Mouse (Mus musculus): ENCODE data around the gene Lrrc7. TPM values are rescaled to one million over a fixed set of nuclear protein-coding genes. Genes with fewer than 3 reads are reported as not detected.

Gene Lrrc7
- not detected for total RNA-seq (2021)
- long read RNA-seq, experiment 1, result 0 reads
- long read RNA-seq, experiment 2, result 0 reads

DNA sequence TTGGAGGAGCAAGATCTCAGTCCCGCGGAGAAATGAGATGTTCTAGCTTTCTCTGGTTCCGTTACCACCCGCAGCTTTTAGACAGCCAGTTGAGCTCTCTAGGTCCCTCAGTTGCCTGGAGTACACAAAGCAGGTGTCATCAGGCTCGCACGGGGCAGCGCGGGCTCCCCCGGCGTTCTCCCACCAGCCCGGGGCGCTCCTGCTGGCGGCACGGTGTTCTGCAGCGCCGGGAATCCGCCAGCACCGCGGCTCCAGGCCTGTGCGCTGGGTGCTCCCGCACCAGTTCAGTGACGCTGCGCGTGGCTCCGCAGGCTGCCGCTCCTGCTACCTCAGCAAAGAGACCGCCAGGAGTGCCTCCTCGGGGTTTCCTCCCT, at the start of gene Lrrc7:
Gene Lrrc7 (minus strand): TSS at position 235 of the 374 bp plus-strand sequence.
- DNase-seq (ENCODE audit: low spot score), result no peak

DNA sequence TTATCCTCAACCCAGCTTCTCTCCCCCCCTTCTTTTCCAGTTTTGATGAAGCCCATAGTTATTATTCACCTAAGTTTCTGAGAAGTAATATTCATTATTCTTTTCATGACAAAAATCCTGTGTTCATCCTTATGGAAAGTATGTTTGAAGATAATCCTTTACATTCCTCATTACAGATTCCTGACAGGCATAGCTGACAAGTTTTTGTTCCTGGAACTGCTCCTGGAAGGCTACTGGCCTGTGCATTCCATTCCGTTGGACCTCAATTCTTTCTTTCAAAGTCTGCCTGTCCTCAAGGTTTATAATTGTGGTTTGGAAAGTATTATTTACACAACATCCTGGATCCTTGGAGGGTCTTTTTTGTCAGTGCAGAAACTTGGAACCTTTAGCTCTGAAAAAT, 45.0 kb upstream of the Lrrc7 start:
- DNase-seq (ENCODE audit: low spot score), result no peak

DNA sequence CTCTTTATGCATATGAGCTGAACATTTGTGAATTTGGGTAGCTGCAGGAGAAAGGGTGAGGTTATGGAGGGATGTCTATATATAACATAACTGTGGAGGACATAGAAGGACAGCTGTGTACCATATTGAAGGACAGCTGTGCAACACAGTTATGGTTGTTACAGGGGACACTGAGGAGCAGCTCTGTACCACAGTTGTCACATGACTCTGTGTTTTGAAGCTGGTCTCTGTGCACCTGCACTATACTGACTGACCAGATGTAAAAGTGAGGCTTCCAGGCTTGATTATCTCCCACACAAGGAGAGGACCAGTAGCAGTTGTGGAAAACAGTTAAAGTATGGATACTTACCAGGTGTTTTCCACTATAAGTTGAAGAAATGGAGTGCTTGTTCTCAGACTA, 43.3 kb upstream of the Lrrc7 start:
- DNase-seq (ENCODE audit: low spot score), result no peak

DNA sequence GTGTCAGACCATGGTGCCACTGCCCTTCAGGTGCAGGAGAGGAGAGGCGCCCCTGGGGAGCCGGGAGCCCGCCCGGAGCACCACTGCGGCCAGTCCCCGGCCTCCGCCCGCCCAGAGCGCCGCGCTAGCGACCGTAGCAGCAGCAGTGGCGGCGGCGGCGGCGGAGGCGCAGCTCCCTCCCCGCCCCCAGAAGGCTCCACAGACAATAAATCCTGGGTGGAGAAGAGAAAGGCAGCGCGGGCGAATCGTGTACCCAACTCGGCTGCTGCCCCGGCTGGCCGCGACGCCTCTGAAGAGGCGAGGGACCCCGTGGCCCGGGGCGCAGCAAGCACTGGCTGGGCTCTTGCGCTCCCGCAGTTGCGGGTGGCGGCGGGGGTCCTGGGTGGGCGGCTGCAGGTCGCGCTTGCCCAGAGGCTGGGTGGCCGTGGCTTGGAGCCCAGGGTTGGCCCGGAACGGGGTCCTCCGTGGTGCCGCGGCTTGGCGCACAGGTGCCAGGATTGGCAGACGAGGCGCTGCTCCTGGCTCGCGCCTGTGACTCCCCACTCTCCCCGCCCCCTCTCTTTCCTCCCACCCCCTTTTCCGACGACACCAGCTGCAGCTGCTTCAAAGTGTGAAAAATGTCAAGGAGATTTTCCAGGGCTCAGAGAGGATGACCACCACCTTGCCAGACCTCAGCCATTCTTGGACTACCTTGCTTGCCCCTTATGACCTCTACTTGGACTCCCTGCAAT, 600 bp downstream of the Lrrc7 start:
- DNase-seq (ENCODE audit: low spot score), result no peak

DNA sequence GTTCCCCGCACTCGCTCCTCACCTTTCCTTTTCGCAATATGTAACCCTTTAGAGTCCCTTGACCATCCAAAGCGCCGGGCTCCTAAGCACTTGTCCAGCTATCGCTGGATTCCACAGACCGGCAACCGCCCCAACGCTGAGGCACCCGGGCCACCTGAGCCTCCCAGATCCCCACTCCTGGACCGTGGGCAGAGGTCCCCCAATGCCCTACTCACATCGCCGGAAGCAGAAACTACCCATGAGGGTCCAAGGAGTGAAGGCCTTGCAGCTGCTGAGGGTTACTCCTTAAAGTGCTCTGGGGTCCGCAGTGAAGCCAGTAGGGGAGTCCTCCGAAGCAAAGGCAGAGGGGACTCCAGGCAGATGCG, 1.1 kb downstream of the Lrrc7 start:
- no peak for DNase-seq (ENCODE audit: low spot score)

DNA sequence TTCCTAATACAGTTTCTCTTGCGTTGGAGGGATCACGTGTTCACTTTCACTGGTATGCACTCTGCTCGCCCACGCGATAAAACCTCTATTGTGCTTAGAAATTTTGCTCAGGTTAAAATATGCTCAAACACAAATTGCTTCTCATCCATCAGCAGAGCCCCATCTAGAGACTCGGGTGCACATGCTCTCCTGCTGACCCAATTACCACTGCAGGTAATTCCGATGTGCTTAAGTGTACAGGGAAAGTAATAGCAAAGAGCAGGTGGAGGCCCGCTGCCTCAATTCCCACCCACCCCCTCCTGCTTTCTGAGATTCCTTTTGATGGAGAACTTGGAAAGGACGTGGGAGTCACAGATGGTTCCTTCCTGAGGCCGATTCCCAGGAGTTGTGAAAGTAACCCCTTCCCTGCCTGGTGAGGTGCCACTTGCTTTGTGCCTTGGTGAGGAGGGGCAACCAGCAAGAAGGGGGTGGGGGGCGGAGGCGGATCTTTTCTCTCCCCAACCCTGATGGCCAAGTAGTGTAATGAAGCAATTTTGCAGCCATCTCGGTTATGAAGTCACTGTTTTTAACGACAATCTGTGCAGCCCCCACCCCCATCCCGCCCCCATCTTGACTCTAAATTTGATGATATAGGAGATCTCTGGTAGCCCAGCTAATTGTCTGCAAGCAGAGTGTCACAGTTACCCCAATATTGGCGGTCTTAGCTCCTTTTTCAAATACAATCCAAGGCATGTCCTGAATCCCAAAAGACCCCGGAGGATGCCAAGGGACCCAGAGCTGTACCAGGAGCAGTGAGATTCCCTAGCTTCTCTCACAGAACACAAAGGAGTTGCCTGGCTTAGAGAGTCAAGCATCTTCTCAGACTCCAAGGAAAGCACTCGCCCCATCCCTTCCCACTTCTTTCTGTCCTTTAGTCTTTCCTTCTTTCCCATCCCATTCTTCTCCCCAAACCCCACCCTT, 2.0 kb downstream of the Lrrc7 start:
- DNase-seq (ENCODE audit: low spot score), result no peak

DNA sequence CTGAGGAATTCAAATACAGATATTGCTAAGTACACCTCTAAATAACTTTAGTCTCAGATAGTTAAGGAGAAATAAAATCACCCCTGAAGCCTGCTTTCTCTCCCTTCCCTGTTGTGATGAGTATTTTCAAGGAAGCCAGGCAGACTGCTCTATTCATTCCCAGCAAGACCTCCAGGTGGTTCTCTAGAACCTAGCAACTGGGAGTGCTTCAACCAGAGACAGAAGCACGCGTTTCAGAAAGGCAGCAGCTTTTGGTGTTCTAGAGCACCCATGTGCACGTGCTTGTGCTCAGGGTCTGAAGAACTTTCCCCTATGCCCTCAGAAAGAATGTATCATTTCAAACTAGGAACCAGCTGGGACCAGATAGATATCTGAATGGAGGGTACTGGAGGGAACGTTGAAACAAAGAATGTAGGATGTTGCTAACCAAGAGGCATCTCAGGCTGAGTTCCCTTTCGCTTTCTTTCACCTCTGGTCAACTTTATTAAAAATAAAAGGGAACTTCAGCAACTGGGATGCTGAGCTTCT, 2.8 kb downstream of the Lrrc7 start:
- DNase-seq (ENCODE audit: low spot score), result no peak

DNA sequence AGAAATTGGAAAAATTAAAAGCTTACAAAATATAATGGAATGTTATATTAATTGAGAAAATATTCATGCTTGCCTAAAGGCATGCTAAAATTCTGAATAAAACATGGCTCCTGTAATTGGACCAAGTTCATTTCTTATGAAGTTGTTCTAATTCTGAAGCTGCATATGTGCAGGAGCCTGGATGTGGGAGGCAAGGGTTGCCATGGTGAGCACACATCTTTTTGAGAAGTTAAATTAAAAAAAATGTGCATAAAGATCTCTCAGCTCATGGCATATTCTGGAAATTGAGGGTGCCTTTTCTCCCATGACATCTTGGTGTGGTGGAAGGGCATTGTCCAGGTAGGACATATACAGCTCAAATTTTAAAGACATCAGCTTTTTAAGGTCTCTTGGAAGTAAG, 3.4 kb downstream of the Lrrc7 start:
- DNase-seq (ENCODE audit: low spot score), result no peak

DNA sequence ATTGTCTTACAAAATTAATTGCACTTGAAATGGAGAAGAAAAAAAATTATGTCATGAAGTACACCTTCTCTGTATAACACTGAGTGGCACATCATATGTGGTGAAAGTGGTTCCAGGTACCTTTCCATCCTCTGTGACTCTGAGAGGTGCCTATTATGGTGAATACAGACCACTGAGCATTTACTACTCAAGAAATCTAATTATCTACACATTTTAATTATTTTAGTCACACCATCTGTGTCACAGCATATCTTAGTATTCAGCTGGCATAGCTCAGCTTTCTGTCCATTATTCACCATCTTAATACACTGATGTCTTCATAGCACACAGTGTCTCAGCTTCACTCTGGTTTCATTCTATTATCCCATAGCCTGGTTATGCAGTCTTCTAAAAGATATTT, 7.7 kb downstream of the Lrrc7 start:
- DNase-seq (ENCODE audit: low spot score), result no peak

DNA sequence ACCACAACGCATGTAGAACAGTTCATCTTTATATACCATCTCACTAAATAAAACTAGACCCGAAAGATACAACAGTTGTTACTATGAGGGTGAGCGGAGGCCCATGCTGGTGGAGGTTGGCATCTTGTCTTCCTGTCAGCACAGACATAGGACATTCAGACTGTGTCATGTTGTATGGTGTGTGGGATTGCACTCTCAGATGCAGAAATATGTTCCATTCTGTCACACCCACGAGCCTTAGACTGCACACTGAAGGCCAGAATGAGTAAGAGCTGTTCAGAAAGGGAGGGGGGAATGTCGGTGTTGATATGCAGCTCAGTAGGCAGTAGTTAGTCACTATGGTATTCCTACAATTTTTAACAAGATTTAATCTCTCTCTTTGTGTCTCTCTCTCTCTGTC, 9.9 kb downstream of the Lrrc7 start:
- no peak for DNase-seq (ENCODE audit: low spot score)

DNA sequence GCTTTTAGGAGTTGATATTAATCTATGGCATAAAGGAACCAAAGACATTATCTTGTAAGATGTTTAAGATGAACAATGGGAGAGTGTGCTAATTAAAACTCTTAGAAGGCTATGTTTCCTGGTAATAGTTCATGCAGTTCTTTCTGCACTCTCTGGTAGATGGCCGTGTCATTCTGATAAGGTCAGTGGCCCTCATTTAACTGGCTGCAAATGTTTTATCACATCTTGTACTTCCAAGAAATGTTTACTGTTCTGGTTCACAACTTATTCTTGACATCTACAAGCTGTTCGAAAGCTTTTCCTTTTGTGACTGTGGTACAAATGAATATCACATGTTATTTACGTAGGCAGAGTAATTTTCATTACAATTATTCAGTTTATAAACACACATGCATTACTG, 18.5 kb downstream of the Lrrc7 start:
- DNase-seq (ENCODE audit: low spot score), result no peak

DNA sequence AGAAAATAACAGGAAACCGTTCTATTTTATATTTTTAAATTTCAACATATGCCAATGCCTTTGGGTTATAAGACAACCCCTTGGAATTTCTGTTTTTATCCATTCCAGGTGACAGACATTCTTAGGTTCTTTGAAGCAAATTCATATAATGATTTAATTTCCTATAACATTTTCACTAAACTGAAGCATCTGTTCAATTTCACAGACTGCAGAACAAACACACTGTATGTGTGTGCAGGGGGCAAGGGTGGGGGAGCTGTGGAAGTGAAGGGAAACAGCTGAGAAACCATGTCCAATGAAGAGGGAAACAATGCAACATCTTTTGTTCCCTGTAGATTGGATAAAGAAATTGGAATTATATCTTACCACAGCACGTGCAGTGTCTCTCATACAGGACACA, 29.2 kb downstream of the Lrrc7 start:
- DNase-seq (ENCODE audit: low spot score), result no peak

DNA sequence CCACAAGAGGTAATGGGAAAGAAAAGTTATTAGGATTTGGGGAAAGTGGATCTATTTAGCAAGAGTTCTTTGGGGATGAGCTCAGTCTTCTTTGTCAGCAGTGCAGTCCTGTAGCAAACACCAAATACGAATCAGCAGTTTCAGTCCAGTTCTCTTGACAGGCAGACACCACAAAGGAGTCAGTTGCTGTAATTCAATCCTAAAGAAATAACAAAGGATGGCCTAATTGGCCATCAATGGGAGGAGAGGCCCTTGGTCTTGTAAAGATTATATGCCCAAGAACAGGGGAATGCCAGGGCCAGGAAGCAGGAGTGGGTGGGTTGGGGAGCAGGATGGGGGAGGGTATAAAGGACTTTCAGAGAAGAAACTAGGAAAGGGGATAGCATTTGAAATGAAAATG, 33.5 kb downstream of the Lrrc7 start:
- no peak for DNase-seq (ENCODE audit: low spot score)

DNA sequence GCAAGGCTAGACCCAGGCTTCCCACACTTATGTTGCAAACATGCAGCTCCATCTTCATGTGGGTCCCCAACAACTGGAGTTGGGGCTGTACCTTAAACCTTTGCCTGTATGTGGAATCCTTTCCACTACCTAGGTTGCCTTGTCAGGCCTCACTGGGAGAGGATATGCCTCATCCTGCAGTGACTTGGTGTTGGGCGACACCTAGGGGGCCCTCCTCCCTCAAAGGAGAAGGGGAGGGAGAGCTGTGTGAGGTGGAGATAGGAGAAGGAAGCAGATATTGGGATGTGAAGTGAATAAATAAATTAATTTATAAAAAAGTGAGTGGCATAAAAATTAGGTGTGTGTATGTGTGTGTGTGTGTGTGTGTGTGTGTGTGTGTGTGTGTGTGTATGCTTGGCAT, 68.3 kb downstream of the Lrrc7 start:
- no peak for DNase-seq (ENCODE audit: low spot score)

DNA sequence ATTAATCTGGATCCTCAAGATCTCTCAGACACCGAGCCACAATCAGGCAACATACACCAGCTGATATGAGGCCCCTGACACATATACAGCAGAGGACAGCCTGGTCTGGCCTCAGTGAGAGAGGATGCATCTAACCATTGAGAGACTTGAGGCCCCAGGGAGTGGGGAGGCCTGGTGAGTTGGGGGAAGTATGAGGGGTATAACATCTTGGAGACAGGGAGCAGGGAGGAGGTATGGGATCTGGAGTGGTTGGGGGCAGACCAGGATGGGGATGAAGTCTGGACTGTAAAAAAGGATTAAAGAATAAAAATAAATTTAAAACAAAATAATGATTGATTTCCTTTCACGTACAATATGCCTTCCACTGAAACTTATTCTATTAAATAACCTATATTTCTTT, 82.3 kb downstream of the Lrrc7 start:
- no peak for DNase-seq (ENCODE audit: low spot score)

DNA sequence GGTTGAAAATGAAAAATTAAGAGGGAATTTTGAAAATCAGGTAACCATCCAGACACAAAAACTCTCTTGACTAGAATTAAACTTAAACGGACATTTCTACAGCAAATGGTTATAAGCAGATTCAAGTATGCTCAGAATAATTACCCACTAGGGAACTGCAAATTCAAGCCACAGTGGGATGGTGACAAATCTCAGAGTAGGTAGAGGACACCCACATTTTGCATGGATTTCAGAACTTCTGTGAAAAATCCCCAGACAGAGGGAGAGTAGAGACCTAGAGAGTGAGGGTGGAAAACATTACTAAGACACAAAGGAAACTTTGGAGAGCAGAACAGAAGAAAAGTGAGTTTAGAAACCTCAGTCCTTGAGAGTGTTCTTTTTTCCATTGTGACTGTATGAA, 161.4 kb downstream of the Lrrc7 start:
- DNase-seq (ENCODE audit: low spot score), result no peak

DNA sequence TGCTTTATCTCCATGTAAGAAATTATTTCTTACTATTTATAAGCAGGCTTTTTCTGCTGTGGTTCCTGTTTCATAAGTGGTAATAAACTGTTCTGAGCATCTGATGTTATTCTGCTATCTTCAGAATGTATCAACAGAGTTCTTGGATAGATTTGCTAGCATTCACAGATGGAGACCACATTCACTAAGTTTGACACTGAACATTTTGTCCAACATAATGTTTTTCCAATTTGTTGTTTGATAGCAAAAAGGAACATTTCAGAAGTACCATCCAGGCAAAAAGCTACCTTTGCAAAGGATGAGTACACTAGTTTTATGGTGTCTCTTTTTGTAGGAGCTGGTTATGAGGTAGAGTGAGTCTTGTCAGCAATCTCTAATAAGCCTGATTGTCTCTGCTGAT, 170.5 kb downstream of the Lrrc7 start:
- no peak for DNase-seq (ENCODE audit: low spot score)

DNA sequence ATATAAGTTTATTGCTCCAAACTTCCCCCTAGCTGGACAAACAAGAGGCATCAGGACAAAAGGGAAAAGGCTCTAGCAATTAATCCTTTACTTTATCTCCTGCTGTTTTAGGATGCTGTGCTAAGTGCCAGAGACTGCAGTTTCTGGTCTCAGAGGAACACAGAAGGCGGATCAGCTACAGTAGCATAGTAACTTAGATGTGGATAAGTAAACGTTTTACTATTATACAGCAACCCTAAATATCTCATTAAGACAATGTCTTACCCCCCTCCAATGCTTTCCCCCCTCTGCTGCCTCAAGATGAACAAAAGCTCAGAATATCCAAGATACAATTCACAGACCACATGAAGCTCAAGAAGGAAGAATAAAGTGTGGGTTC, 174.0 kb downstream of the Lrrc7 start:
- DNase-seq (ENCODE audit: low spot score), result no peak

DNA sequence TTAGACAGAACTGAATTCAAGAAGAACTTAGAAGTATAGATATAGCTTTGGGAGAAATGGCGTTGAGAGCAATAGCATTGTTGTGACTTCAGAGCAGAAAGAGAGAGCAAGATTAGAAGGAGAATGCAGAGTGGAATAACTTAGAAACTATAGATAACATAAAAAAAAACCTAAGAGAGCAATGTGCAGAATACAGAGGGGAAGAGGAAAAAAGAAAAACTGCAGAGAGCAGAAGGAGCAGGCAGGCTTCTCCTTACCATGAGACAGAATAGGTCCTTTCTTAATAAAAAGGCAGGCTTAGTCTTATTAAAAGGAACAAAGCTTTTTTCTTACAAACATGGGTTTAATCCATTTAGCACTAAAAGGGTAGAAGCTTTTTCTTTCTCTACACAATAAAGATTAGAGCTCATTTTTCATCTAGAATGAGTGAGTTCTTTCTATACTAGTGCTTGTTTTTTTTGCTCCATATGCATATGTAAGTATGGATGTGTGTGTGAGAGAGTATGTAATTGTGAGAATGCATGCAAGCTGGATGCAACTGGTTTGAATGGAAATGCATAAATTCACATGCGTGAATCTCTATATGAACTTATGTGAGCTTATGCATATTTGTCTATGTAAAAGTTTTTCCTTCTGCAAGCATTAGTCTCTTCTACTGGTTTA, 174.5 kb downstream of the Lrrc7 start:
- no peak for DNase-seq (ENCODE audit: low spot score)

DNA sequence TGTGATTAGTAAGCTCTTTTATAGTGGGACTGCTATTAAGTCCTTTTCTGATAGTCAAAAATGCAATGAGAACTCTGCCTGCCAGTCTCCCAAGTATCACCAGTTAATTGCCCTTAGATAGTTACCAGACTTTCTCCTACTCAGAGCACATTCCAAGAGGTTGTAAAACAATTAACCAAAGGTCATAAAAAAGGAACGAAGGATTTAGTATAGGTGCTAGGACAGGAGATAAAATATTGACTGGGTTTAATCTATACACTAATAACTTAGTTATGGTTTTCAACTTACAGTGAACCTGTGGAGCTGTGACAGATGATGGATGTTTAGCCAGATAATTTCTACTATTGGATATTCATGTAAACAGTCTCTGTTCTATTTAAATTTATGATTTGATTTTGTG, 175.2 kb downstream of the Lrrc7 start:
- no peak for DNase-seq (ENCODE audit: low spot score)

DNA sequence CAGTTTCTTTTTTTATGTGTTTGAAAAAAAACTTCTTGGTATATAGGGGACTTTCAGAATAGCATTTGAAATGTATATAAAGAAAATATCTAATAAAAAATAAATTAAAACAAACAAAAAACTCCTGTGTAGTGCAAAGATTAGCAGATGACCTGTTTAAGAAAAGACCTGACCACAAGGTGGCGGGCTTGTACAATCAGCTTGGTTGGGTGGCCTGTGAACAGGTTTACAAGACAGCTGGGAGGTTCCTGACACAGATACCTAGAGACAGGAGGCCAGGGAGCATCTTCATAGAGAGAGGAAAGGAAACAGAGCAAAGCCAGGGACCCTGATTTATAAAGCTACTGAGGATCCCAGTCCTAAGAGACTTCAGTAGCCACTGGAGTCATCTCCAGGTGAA, 186.1 kb downstream of the Lrrc7 start:
- no peak for DNase-seq (ENCODE audit: low spot score)

DNA sequence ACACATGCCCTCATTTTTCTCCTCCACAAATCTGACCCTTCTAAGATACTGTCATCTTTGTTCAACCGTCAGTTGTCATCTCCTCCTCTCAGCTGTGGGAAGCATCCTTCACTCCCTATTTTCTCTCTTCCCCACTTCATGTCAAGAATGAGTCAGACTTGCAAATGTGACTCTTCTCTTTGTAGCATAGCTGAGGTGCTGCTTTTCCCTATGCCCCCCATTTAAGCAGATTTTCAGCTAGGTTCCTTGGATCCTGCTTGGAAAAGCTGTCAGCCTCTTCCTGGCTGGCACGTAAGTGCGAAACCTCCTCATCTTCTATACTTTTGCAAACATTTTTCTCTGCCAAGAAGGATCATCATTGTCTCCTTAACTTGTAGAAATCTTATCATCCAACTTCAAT, 192.9 kb downstream of the Lrrc7 start:
- DNase-seq (ENCODE audit: low spot score), result no peak
